Mouse (Mus musculus): ENCODE data around the gene Dnajc25.
A peak's percentile ranks its signal among the peaks of the same experiment; 100 is the strongest.

The Dnajc25 gene

DNA sequence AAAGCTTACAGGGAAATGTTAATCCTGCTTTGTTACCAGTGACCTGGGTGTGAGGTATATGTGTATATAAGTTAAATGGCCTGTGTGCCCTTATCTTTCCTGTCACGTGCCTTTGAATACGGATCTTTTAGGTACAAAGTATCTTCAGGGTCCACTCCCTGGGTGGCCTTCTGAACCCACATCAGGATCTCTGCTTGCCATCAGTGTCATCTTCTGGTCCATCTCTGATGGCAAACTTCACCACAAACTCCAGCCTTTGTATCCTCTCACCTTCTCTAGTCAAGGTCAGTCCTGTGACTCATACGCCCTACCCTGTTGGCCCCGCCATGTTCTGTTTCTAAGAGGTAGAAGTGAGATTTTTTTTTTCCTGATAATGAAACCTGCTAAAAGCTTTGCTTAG, at the start of gene Dnajc25:
Gene Dnajc25, plus strand, starts transcription at position 301 of the 400 bp plus-strand sequence.
- DNase-seq (ENCODE audit: low read depth, low spot score), result no peak

DNA sequence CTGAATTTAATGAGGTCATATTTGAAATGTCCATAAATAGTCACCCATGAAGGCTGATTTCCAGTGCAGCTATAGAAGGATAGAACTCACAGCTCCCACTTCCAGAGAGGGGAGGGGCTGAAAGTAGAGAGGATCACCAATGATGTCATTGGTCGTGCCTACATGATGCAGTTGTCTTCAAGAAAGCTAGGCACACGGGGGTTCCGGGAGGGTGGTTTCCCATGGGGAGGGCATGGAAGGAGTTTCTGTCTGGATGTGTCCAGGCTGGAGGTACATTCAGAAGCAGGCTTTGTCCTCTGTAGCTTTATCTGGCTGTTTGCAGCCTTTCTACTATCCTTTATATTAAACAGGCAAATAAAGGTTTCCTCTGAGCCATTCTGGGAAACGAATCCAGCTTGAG, 46.5 kb upstream of the Dnajc25 start:
- no peak for DNase-seq (ENCODE audit: low read depth, low spot score)

GRCm38 (mm10) chr4:58952630-58953029, 42.2 kb upstream of the Dnajc25 start:
- DNase-seq (ENCODE audit: low read depth, low spot score), result no peak

DNA sequence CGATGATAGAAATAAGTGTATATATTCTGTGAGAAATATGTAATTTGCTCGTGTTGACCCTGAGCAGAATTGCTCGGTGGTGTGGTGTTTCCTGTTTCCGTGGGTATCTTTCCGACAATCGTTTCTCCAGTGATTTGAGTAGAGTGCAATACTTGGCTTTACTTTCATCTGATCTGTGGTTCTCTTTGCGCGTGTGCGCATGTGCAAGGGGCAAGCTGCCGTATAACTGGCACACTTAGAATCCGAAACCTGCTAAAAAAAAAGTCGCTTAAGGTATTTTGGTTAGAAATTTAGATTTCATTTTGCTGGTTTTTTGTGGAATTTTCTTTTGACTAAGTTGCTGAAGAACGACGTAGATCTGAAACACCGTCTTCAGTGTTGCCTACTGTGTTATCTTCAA, 33.1 kb upstream of the Dnajc25 start:
- no peak for DNase-seq (ENCODE audit: low read depth, low spot score)

DNA sequence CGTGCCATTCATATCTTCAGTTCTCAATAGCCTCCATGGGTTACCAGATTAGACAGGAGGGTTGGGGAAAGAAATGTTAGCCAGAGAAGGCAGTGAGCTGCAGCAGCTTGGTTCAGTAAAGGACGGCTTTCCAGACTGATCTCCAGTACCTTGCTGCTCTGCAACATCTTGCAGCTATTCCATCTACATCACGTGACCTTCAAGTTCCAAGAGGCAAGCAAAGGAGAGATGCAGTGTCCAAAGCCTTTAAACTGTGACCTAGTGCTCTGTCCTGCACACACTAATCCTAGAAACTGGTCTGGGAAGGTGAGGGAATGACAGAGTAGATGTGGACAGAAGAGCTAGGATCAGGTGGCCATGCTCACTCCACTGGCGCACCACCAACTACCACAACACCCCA, 31.6 kb upstream of the Dnajc25 start:
- DNase-seq (ENCODE audit: low read depth, low spot score), result no peak

GRCm38 (mm10) chr4:58965136-58965535, 29.7 kb upstream of the Dnajc25 start:
- DNase-seq (ENCODE audit: low read depth, low spot score), result no peak

DNA sequence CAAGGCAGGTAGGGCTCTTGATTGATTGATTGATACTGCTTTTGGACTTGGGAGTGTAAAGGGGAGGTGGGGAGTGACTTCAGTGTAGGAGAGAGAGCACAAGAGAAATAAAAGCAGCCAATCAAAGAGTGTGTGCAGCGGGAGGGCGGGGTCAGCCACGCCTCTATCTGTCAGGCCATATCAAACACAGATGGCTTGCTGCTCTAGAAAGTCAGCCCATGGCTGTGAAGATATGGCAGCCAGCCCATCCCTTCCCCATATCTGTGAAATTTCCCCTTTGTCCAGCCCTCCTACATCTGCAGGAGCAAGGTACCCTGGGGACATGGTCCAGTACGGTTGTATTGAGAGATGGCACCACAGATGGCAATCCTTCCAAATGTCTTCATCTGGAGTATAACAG, 24.2 kb upstream of the Dnajc25 start:
- DNase-seq (ENCODE audit: low read depth, low spot score), result no peak

DNA sequence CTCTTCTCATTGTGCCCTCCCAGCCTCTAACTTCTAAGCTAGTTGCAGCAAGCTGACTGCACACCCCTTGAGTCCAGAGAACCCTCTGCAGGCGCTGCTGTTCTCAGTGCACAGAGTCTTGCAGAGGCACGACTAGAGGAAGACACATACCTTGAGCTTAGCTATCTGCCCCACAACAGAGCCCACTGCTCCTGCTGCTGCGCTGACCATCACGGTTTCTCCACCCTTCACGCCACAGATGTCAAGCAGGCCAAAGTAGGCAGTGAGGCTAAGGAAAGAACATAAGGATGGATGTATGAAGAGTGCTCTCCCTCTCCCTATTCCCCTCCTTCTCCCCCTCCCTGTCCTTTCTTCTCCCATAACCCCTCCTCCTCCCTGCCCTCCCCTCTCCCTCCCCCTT, 19.2 kb upstream of the Dnajc25 start:
- DNase-seq (ENCODE audit: low read depth, low spot score), result no peak

GRCm38 (mm10) chr4:58981421-58981820, 13.4 kb upstream of the Dnajc25 start:
- DNase-seq (ENCODE audit: low read depth, low spot score), result no peak

GRCm38 (mm10) chr4:58982806-58983205, 12.1 kb upstream of the Dnajc25 start:
- no peak for DNase-seq (ENCODE audit: low read depth, low spot score)

DNA sequence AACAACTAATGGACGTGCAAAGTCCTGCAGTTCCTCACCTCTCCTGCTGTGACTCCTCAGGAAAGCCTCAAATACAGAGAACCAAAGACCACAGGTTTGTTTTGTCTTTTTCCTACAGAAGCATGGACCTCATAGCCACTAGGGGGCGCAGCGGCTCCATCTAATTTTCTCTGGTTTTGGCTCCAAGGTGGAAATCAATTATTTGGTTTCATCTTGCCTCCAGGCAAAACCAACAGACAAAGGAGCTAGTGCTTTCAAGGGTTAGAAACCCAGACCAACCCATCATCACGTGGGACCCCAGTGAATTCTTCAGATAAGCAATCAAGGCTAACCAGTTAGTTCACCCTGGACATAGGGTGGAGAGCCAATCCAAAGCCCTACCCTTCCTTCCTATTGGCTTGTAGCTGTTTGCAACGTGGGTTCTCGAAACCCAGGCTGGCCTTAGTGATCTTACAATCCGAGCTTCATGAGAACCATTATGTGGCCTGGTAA, 9.7 kb upstream of the Dnajc25 start:
- DNase-seq (ENCODE audit: low read depth, low spot score), result peak; percentile 79

GRCm38 (mm10) chr4:58986540-58987190, 8.2 kb upstream of the Dnajc25 start, which contains the start of gene Ptgr1:
Gene Ptgr1, minus strand, starts transcription at chr4:58987119.
- peak; percentile 58 for DNase-seq (ENCODE audit: low read depth, low spot score)

GRCm38 (mm10) chr4:58989303-58989898, 5.5 kb upstream of the Dnajc25 start:
- DNase-seq (ENCODE audit: low read depth, low spot score), result no peak

DNA sequence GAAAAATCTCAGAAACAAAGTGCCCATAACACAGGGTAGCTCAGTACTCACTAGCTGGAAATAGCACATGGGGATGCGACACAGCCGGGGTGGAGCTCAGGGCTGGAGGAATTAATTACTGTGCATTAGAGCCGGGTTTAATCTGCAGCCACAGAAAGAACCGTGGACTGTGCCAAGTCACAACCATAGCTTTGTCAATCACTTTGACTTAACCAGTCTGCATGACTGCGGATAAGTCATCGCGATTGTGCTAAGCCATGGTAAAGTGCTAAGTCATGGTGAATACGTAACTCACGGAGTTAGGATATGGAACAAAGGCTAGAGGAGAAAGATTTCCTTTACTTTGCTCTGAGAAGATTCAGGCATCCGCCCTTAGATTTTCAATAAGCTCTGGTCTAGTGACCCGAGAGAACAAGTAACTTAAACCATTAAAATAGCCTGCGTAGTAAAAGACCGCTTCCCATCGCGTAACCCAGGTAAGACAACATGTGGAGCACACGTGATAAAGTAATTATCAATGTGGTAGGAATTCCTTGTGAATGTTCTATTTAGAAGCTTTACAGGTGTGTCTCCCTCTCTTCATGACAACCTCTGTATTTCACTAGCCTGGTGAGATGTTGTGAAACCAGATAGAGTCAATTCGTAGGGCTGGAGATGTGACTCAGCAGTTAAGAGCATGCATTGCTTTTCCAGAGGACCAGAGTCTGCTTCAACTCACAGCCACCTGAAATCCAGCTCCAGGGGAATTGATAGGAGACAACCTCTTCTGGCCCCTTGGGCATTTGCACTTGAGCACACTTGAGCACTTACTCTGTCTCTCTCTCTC, 4.0 kb upstream of the Dnajc25 start:
- DNase-seq (ENCODE audit: low read depth, low spot score), result no peak

DNA sequence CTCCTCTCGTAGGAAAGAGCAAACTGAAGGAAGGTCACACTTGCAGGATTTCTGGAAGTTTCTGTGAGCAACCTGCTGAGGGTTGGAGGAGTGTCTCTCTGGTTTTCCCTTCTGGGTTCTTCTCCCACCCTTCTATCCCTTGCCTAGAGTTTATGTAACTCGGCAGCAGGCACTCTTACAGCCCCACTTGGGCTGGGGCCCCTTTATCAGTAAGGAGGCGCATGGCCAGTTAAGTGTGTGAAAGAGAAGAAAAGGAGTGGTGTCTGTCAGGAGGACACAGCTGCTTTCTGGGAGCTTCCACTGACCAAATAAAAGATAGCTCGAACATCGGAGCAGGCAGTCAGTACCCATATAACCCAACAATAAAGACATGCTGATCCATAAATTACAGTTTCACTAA, 2.7 kb upstream of the Dnajc25 start:
- DNase-seq (ENCODE audit: low read depth, low spot score), result no peak

GRCm38 (mm10) chr4:58995251-58995693, 410 bp downstream of the Dnajc25 start:
- DNase-seq (ENCODE audit: low read depth, low spot score), result no peak

GRCm38 (mm10) chr4:58997081-58997480, 2.2 kb downstream of the Dnajc25 start:
- no peak for DNase-seq (ENCODE audit: low read depth, low spot score)

DNA sequence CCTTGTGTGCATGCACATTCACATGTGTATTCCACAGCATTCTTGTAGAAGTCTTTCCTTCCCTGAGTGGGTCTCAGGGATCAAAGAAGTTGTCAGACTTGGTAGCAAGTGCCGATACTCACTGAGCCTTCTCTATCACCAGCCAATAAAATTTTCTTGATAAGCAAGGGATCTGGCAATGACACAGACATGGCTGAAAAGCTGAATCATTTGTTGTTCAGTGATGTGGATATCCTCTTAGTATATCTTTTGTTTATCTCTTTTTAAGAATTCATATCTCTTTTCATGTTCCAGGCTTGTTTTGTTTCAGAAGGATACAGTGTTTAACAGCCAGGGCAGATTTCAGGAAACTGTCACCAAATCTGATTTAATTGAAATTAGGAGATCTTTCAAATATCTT, 3.8 kb downstream of the Dnajc25 start:
- no peak for DNase-seq (ENCODE audit: low read depth, low spot score)

DNA sequence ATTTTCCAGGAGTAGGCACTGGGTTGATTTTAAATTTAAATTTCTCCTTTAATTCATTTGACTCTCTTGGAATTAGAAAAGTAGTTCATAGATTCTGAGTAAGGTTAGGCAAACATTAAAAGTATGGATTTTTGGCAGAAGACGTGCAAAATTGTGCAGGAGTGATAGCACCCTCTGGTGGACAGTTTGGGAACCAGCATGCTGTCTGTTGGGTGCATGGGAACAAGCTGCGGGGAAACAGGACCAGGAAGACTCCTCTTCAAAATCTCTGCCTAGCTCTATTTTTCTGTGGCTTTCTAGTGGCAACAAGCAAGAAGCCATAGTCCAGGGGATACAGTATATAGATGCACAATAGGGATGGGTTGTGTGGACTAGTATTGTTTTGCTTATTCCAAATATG, 4.8 kb downstream of the Dnajc25 start:
- peak; percentile 85 for DNase-seq (ENCODE audit: low read depth, low spot score)

DNA sequence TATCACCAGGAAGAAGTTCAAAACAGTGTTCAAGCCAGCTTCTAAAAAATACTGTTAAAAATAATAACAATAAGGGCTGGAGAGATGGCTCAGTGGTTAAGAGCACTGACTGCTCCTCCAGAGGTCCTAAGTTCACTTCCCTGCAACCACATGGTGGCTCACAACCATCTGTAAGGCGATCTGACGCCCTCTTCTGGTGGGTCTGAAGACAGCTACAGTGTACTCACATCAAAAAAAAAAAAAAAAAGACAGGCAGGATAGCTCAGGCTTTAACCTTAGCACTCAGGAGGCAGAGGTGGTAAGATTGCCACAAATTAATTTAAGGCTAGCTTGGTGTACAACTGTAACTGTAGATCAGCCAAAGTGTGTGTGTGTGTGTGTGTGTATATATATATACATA, 5.8 kb downstream of the Dnajc25 start:
- peak; percentile 69 for DNase-seq (ENCODE audit: low read depth, low spot score)

DNA sequence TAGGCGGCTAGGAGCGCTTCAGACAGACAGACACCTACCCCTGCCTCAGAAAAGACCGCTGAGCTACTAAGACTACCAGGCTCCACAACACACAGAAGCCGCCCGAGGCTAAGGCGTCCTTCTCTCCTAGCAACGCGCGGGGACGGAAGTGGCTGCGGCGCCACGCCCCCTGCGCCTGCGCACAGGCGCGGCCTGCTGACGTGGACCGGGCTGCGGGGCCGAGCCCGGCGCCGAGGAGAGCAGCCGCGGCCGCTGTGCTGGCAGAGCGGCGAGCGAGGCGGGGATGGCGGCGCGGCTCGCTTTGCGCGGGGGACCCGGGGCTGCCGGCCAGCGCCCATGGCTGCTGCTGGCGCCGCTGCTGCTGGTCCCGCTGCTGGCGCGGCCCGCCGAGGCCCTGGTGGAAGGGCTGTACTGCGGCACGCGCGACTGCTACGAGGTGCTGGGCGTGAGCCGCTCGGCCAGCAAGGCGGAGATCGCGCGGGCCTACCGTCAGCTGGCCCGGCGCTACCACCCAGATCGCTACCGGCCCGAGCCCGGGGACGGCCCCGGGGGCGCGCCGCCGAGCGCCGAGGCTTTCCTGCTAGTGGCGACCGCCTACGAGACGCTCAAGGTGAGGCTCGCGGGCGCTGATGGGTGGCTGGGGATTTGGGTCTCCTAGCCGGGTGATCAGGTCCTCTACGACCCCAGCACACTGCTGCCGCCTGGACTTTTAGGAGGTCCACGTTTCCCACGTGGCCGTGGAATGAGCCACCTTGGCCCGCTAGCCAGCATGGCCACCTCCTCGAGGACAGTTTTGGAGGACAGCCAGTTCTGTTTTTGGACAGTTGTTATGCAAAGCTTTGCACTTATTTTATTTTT, 8.3 kb downstream of the Dnajc25 start, which contains the start of gene Gm20503:
Gene Gm20503, plus strand, starts transcription at position 263 of the 858 bp plus-strand sequence.
- DNase-seq (ENCODE audit: low read depth, low spot score), result peak; percentile 84

Measured in 3T3-L1 (cell line).